ENCODE assay signal across 9 mouse cellular contexts in the genomic region with DNA sequence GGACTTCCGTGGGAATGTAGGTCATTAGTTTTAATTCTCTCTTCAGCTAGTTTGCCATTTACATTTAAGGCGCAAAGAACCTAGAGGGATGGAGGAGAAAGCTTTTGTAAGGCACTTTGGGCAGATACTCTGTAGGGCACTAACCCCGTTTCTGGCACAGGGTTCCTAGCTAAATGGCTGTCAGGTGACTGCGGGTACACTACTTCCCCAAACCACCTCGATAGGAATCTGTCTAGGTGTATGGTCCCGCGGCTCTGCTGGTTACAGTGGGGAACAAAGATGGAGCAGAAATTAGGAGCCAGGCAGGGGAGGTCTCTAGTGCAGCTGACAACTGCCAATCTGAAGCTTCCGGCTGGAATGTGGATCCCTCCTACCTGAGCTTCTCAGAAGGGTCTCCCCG. TPM values are rescaled to one million over a fixed set of nuclear protein-coding genes. Genes with fewer than 3 reads are reported as not detected.
DNase-seq lines count a peak whose midpoint lies in the region; ATAC-seq and TF ChIP-seq lines count a peak whose summit lies in the region.
"Had no signal": no experiment of that assay in that cellular context is flagged by ENCODE, and none has a peak within 500 bp of the region (broad histone marks: within the 10 kb centered on the region; RNA-seq: fewer than 3 reads in every experiment).

No protein-coding gene starts in this region.

- peak overlapping the region; percentile 98; the same call in 1 of the 2 replicates for H3K9ac ChIP-seq in liver, adult 2 months (ENCODE audit: low read depth, low read length)
- peak overlapping the region; percentile 90 for H3K9ac ChIP-seq in embryonic facial prominence, embryonic 14.5 days (ENCODE audit: low read depth, low read length)
- H3K9ac ChIP-seq in neural tube, embryonic 14.5 days (replicated peaks; ENCODE audit: low read depth, low read length) = peak overlapping the region; percentile 93

- peak overlapping the region; percentile 94 for H3K4me3 ChIP-seq in liver, adult 2 months (ENCODE audit: insufficient read depth, low read depth, low read length)
- peak overlapping the region; percentile 92 for H3K4me3 ChIP-seq in embryonic facial prominence, embryonic 14.5 days (ENCODE audit: low read depth, low read length)
- H3K4me3 ChIP-seq in limb, embryonic 10.5 days = peak overlapping the region; percentile 98
- H3K4me3 ChIP-seq in neural tube, embryonic 14.5 days (ENCODE audit: low read depth, low read length) = peak overlapping the region; percentile 81

- H3K36me3 ChIP-seq in liver, adult 2 months (ENCODE audit: control insufficient read depth, insufficient read depth, low read length) = peaks cover 2% of the 10 kb centered on the region; the same call in 1 of the 2 replicates
- H3K36me3 ChIP-seq in embryonic facial prominence, embryonic 14.5 days (ENCODE audit: control insufficient read depth, insufficient read depth, low read length) = peaks cover 18% of the 10 kb centered on the region
- peaks cover 31% of the 10 kb centered on the region for H3K36me3 ChIP-seq in limb, embryonic 10.5 days
- H3K36me3 ChIP-seq in neural tube, embryonic 14.5 days (ENCODE audit: control insufficient read depth, insufficient read depth, low read length) = peaks cover 10% of the 10 kb centered on the region; the same call in 1 of the 2 replicates

- H3K79me2 ChIP-seq in liver, adult 2 months (ENCODE audit: control insufficient read depth, insufficient read depth, low read length) = peaks cover 16% of the 10 kb centered on the region

- DNase-seq in liver, adult 2 months (ENCODE audit: extremely low read depth, low read depth, low spot score) = peak; percentile 46
- DNase-seq in liver = no peak
- no peak for DNase-seq in embryonic facial prominence, embryonic 14.5 days (ENCODE audit: low spot score)
- DNase-seq in limb, embryonic 10.5 days (ENCODE audit: low spot score) = no peak
- no peak for DNase-seq in layer of hippocampus, adult 11-12 months (ENCODE audit: low spot score)
- no peak for DNase-seq in spleen, postnatal 36 days (ENCODE audit: low spot score in 2 of 2)
- no peak for DNase-seq in embryo, embryonic 10 days (ENCODE audit: low spot score)
- DNase-seq: kidney, postnatal 36 days had no signal

- TF ChIP-seq POLR2A in liver, adult 2 months (IDR thresholded peaks at IDR 0.05; ENCODE audit: extremely low read depth, insufficient read depth, low read length) = no peak

- WGBS in liver, adult 2 months = 26% methylated on average over 9 of the region's 9 CpGs
- WGBS in embryonic facial prominence, embryonic 14.5 days = 13% methylated on average over 9 of the region's 9 CpGs
- 16% methylated on average over 9 of the region's 9 CpGs for WGBS in limb, embryonic 10.5 days
- 13% methylated on average over 9 of the region's 9 CpGs for WGBS in neural tube, embryonic 14.5 days

- H3K27me3 ChIP-seq in liver, adult 2 months (ENCODE audit: control insufficient read depth, insufficient read depth, low read length) = no peaks in the 10 kb centered on the region
- no peaks in the 10 kb centered on the region for H3K27me3 ChIP-seq in embryonic facial prominence, embryonic 14.5 days (replicated peaks; ENCODE audit: control insufficient read depth, insufficient read depth, low read length)
- H3K27me3 ChIP-seq in limb, embryonic 10.5 days (ENCODE audit: low read depth, poor library complexity, severe bottlenecking) = peaks cover 14% of the 10 kb centered on the region
- H3K27me3 ChIP-seq in neural tube, embryonic 14.5 days (ENCODE audit: control insufficient read depth, insufficient read depth, low read length) = no peaks in the 10 kb centered on the region

- no peaks in the 10 kb centered on the region for H3K9me3 ChIP-seq in embryonic facial prominence, embryonic 14.5 days (ENCODE audit: control insufficient read depth, low read length)
- no peaks in the 10 kb centered on the region for H3K9me3 ChIP-seq in limb, embryonic 10.5 days (replicated peaks)
- H3K9me3 ChIP-seq in neural tube, embryonic 14.5 days (ENCODE audit: control insufficient read depth, low read length) = no peaks in the 10 kb centered on the region

- TF ChIP-seq CTCF in liver, adult 2 months (IDR thresholded peaks at IDR 0.05; ENCODE audit: low read depth, low read length) = no peak

- H3K4me1 ChIP-seq in liver, adult 2 months (ENCODE audit: control insufficient read depth, insufficient read depth, low read length) = peaks cover 11% of the 10 kb centered on the region
- peaks cover 27% of the 10 kb centered on the region for H3K4me1 ChIP-seq in embryonic facial prominence, embryonic 14.5 days (ENCODE audit: control insufficient read depth, insufficient read depth, low read length)
- peaks cover 47% of the 10 kb centered on the region for H3K4me1 ChIP-seq in limb, embryonic 10.5 days
- peaks cover 19% of the 10 kb centered on the region for H3K4me1 ChIP-seq in neural tube, embryonic 14.5 days (ENCODE audit: control insufficient read depth, insufficient read depth, low read length)

- H3K27ac ChIP-seq in liver, adult 2 months (replicated peaks; ENCODE audit: insufficient read depth, low read depth, low read length) = no peak overlapping the region
- H3K27ac ChIP-seq in embryonic facial prominence, embryonic 14.5 days (replicated peaks; ENCODE audit: low read depth, low read length) = no peak overlapping the region
- 0 out of 2 replicates have a peak overlapping the region, but pooled peaks have one; percentile 97 for H3K27ac ChIP-seq in limb, embryonic 10.5 days
- H3K27ac ChIP-seq in neural tube, embryonic 14.5 days (ENCODE audit: low read depth, low read length) = no peak overlapping the region

- ATAC-seq in embryonic facial prominence, embryonic 14.5 days (ENCODE audit: low read depth) = no peak
- no peak for ATAC-seq in neural tube, embryonic 14.5 days (ENCODE audit: low read depth)

- peak overlapping the region; percentile 92 for H3K4me2 ChIP-seq in embryonic facial prominence, embryonic 14.5 days (ENCODE audit: low read depth, low read length)
- H3K4me2 ChIP-seq in neural tube, embryonic 14.5 days (ENCODE audit: low read depth, low read length) = peak overlapping the region; percentile 96

RNA-seq across cellular contexts. Expression of a gene that starts 1.3 kb away (rescaled TPM):
- total RNA-seq in liver, adult 2 months (2014; rRNA removed) = 3.0 and 3.3 TPM in 2 replicates
- polyA plus RNA-seq in liver, adult 2 months (2012; rRNA removed) = 6.2 and 8.9 TPM in 2 replicates
- 10.5 and 10.8 TPM in 2 replicates for polyA plus RNA-seq in embryonic facial prominence, embryonic 14.5 days (2014; fragmentation: Nextera tagmentation; extraction: Ambion mirVana)
- polyA plus RNA-seq in limb, embryonic 10.5 days (2016; fragmentation: Nextera tagmentation; extraction: Ambion mirVana) = 6.8 and 9.7 TPM in 2 replicates
- 12.6 and 13.1 TPM in 2 replicates for polyA plus RNA-seq in neural tube, embryonic 14.5 days (2014; fragmentation: Nextera tagmentation; extraction: Ambion mirVana)

RNA-seq across cellular contexts. Expression of a gene that starts 30.8 kb away (rescaled TPM):
- 29.2 and 36.0 TPM in 2 replicates for total RNA-seq in liver, adult 2 months (2014; rRNA removed)
- polyA plus RNA-seq in liver, adult 2 months (2012; rRNA removed) = 29.9 and 33.8 TPM in 2 replicates
- 305 TPM in 2 replicates for polyA plus RNA-seq in embryonic facial prominence, embryonic 14.5 days (2014; fragmentation: Nextera tagmentation; extraction: Ambion mirVana)
- 351 and 426 TPM in 2 replicates for polyA plus RNA-seq in limb, embryonic 10.5 days (2016; fragmentation: Nextera tagmentation; extraction: Ambion mirVana)
- polyA plus RNA-seq in neural tube, embryonic 14.5 days (2014; fragmentation: Nextera tagmentation; extraction: Ambion mirVana) = 276 and 304 TPM in 2 replicates

RNA-seq across cellular contexts. Expression of a gene that starts 31.0 kb away (rescaled TPM):
- total RNA-seq in liver, adult 2 months (2014; rRNA removed) = 0.65 and 0.67 TPM in 2 replicates
- polyA plus RNA-seq in liver, adult 2 months (2012; rRNA removed) = 0.25 and 0.65 TPM in 2 replicates
- polyA plus RNA-seq in embryonic facial prominence, embryonic 14.5 days (2014; fragmentation: Nextera tagmentation; extraction: Ambion mirVana) = 8.5 and 12.2 TPM in 2 replicates
- polyA plus RNA-seq in limb, embryonic 10.5 days (2016; fragmentation: Nextera tagmentation; extraction: Ambion mirVana) = 5.2 and 5.7 TPM in 2 replicates
- polyA plus RNA-seq in neural tube, embryonic 14.5 days (2014; fragmentation: Nextera tagmentation; extraction: Ambion mirVana) = 13.3 and 18.0 TPM in 2 replicates

RNA-seq across cellular contexts. Expression of a gene that starts 35.1 kb away (rescaled TPM):
- 82.1 and 94.2 TPM in 2 replicates for total RNA-seq in liver, adult 2 months (2014; rRNA removed)
- 98.3 and 103 TPM in 2 replicates for polyA plus RNA-seq in liver, adult 2 months (2012; rRNA removed)
- polyA plus RNA-seq in embryonic facial prominence, embryonic 14.5 days (2014; fragmentation: Nextera tagmentation; extraction: Ambion mirVana) = 197 and 220 TPM in 2 replicates
- polyA plus RNA-seq in limb, embryonic 10.5 days (2016; fragmentation: Nextera tagmentation; extraction: Ambion mirVana) = 278 and 295 TPM in 2 replicates
- 169 and 183 TPM in 2 replicates for polyA plus RNA-seq in neural tube, embryonic 14.5 days (2014; fragmentation: Nextera tagmentation; extraction: Ambion mirVana)

RNA-seq across cellular contexts. Expression of a gene that starts 47.3 kb away (rescaled TPM):
- total RNA-seq in liver, adult 2 months (2014; rRNA removed) = 5.1 and 6.4 TPM in 2 replicates
- 22.5 and 27.1 TPM in 2 replicates for polyA plus RNA-seq in liver, adult 2 months (2012; rRNA removed)
- 42.6 and 43.6 TPM in 2 replicates for polyA plus RNA-seq in embryonic facial prominence, embryonic 14.5 days (2014; fragmentation: Nextera tagmentation; extraction: Ambion mirVana)
- 73.8 and 77.9 TPM in 2 replicates for polyA plus RNA-seq in limb, embryonic 10.5 days (2016; fragmentation: Nextera tagmentation; extraction: Ambion mirVana)
- polyA plus RNA-seq in neural tube, embryonic 14.5 days (2014; fragmentation: Nextera tagmentation; extraction: Ambion mirVana) = 45.9 and 46.2 TPM in 2 replicates
